Comparison of ENCODE assay signal across 42 mouse cellular contexts in the genomic region with DNA sequence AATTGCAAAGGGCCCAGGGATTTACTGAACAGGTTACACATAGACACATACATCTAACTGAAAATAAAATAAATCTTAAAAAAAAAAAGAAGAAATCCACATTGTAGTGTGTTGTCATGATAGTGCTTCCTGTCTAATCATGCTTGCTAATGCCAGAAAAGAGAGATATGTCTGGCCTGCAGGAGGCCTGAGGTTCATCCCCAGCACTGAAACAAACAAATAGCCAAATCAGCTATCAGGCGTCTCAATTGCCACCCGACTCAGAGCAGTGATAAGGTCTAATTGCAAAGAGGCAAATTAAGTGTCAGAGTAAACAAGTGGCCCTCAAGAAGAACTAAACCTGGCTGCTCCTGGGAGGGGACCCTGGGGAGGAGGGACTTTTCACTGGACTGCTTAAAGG. TPM values are rescaled to one million over a fixed set of nuclear protein-coding genes. Genes with fewer than 3 reads are reported as not detected.
"Had no signal": no experiment of that assay in that cellular context is flagged by ENCODE, and none has a peak within 500 bp of the region (broad histone marks: within the 10 kb centered on the region; RNA-seq: fewer than 3 reads in every experiment).

No protein-coding gene starts in this region.

- H3K27ac ChIP-seq: heart, embryonic 10.5 days; heart, embryonic 13.5 days; heart, embryonic 15.5 days; hindbrain, embryonic 10.5 days; hindbrain, embryonic 12.5 days; hindbrain, embryonic 13.5 days; hindbrain, embryonic 14.5 days; hindbrain, embryonic 15.5 days; hindbrain, postnatal 0 days; intestine, embryonic 15.5 days; kidney, embryonic 15.5 days; kidney, postnatal 0 days; layer of hippocampus, adult 2 months had no signal

- H3K4me1 ChIP-seq: heart, embryonic 13.5 days; heart, embryonic 15.5 days; hindbrain, embryonic 15.5 days; intestine, embryonic 15.5 days; kidney, embryonic 15.5 days had no signal

- H3K9ac ChIP-seq: heart, embryonic 12.5 days; heart, embryonic 13.5 days; heart, embryonic 15.5 days; hindbrain, embryonic 13.5 days; hindbrain, embryonic 14.5 days; hindbrain, embryonic 15.5 days; intestine, embryonic 15.5 days; kidney, embryonic 15.5 days had no signal

- H3K9me3 ChIP-seq: heart, embryonic 10.5 days; heart, embryonic 12.5 days; heart, embryonic 13.5 days; heart, embryonic 15.5 days; hindbrain, embryonic 10.5 days; hindbrain, embryonic 12.5 days; hindbrain, embryonic 13.5 days; hindbrain, embryonic 15.5 days; intestine, embryonic 15.5 days; kidney, embryonic 15.5 days had no signal

- DNase-seq: heart, postnatal 10 days; heart, postnatal 14 days; heart, postnatal 36 days; heart, postnatal 4 days; kidney, adult 11 months; kidney, adult 18-20 months; kidney, adult 2 months; kidney, adult 8-10 months; kidney, adult 9 months; kidney, postnatal 10 days; kidney, postnatal 14 days; kidney, postnatal 25 days; kidney, postnatal 36 days; kidney, postnatal 4 days; layer of hippocampus, adult 9-11 months; layer of hippocampus, postnatal 36 days had no signal

- H3K4me3 ChIP-seq: heart, embryonic 10.5 days; heart, embryonic 12.5 days; heart, embryonic 13.5 days; heart, embryonic 15.5 days; hindbrain, embryonic 10.5 days; hindbrain, embryonic 12.5 days; hindbrain, embryonic 13.5 days; hindbrain, embryonic 15.5 days; intestine, embryonic 15.5 days; kidney, embryonic 15.5 days; layer of hippocampus, adult 2 months had no signal

- ATAC-seq: hindbrain, embryonic 16.5 days; hindbrain, postnatal 0 days; inflammation-experienced regulatory T-cells, adult 6 months; intestine, embryonic 15.5 days; intestine, embryonic 16.5 days; intestine, postnatal 0 days had no signal

- H3K4me2 ChIP-seq: heart, embryonic 11.5 days; heart, embryonic 12.5 days; heart, embryonic 13.5 days; heart, embryonic 15.5 days; hindbrain, embryonic 12.5 days; hindbrain, embryonic 13.5 days; hindbrain, embryonic 14.5 days; hindbrain, embryonic 15.5 days; intestine, embryonic 15.5 days; kidney, embryonic 15.5 days had no signal

- H3K36me3 ChIP-seq: heart, embryonic 10.5 days; heart, embryonic 12.5 days; heart, embryonic 13.5 days; heart, embryonic 15.5 days; hindbrain, embryonic 10.5 days; hindbrain, embryonic 12.5 days; hindbrain, embryonic 13.5 days; hindbrain, embryonic 15.5 days; intestine, embryonic 15.5 days; kidney, embryonic 15.5 days had no signal

RNA-seq across cellular contexts. Expression of gene Lefty1, which starts 5.2 kb away (rescaled TPM):
- total RNA-seq: hindbrain, postnatal 0 days had no signal
- polyA plus RNA-seq: inflammation-experienced regulatory T-cells, adult 6 months had no signal

RNA-seq across cellular contexts. Expression of gene Lefty2, which starts 36.7 kb away (rescaled TPM):
- total RNA-seq: heart, adult 8-10 months; heart, postnatal 25 days; heart, postnatal 36 days; heart, postnatal 4 days; hematopoietic stem cell, adult 5-6 weeks had no signal
- polyA plus RNA-seq: heart, embryonic 11.5 days; heart, embryonic 14.5 days; hindbrain, embryonic 11.5 days; inflammation-experienced regulatory T-cells, adult 6 months; intestine, embryonic 16.5 days; intestine, postnatal 0 days; kidney, adult 2 months; kidney, embryonic 14.5 days; large intestine, adult 2 months had no signal
